Mouse (Mus musculus) cerebral cortex, adult 2 months (tissue): ENCODE measurements around the gene Rptn.

Experiments used
- WGBS: fragments of 180-500 bp; shearing (Covaris S2); methylation state at CpG from one replicate; pipeline ENCODE4 v1.1.7; 2018; 5-methylcytosine and 5-hydroxymethylcytosine counted together

Gene Rptn

DNA sequence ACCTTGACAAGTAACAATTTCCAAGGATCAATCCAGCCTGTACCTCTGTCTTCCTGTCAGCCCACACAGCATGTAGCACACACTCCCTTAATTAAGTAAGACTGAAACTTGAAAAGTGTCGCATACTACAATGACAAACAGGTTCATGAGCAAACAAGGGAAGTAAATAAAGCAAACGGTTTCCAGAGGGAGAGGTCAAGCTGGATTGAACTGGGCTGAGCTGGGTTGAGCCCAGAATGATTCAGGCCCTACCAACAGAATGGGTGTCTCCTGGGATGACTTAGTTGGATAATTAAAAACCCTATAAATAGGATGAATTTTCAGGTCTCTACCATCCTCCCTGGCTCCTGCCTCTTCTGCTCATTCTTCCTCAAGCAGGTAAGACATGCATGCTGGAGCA lies at the start of gene Rptn:
TSS of gene Rptn (plus strand) at position 334 of the 400 bp plus-strand sequence.
- 81% methylated on average over 2 of the region's 2 CpGs for WGBS

DNA sequence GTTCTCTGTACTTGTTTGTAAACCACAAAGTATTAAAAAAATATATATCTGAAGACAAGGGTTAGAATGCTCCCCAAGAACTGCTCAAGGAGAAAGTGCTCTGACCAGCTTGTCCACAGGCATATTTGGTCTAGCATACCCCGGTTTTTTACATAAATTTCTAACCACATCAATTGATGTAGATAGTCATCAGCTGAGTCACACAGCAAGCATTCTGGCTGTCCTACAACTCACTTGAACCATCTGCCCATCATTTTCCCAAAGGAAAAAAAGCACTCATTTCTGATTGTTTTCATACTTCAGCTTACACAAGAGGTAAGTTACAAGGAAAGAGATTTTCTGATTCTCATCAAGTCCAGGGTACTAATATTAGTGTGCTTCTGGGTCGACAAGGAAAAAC lies 46.6 kb upstream of the Rptn start:
- WGBS: 71% methylated on average over 2 of the region's 2 CpGs

DNA sequence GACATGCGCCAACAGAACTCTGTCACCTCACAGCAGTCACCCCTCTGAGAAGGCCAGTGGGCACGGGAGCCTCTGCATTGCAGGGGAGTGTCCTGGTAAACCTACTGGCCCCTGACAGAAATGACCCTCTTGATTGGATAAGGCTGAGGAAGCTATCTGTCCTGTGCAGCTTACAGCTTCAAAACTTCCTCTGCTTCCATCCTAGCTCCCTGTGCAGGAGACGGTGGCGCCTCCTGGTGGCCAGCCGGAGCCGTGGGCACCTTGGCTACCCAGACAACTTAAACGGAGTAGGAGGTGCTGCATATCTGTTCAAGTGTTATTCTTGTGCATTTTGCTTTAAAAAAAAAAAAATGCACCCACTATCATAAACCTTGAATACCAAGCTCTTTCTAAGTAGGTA lies 33.5 kb upstream of the Rptn start:
- 17% methylated on average over 7 of the region's 7 CpGs for WGBS

DNA sequence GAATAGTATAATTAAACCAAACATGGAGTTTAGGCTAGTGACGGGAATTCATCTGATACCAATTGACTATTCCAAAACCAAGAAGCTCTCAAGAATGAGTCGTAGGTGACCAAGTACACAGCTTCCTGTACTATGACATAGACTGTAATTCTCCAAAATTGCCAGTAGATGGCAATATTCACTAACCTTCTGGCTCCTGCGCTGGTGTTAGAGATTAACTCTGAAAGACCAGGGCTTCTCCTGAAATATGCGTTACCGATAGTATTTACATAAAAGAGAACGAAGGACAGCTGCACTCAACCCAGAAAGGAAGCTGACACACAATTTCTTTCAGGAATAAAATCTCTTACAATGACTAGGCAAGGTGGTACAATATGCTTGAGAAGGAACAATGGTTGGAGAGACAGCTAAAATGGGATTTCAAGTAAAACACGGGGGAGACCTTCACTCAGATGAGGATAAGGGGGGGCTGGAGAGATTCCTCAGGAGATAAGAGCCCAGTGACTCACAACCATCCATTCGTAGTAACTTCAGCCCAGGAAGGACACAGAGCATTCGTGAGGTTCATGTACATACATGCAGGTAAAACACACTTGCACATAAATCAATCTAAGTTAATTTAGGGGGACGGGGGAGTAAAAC lies 31.4 kb upstream of the Rptn start:
- WGBS: 12% methylated on average over 10 of the region's 10 CpGs

DNA sequence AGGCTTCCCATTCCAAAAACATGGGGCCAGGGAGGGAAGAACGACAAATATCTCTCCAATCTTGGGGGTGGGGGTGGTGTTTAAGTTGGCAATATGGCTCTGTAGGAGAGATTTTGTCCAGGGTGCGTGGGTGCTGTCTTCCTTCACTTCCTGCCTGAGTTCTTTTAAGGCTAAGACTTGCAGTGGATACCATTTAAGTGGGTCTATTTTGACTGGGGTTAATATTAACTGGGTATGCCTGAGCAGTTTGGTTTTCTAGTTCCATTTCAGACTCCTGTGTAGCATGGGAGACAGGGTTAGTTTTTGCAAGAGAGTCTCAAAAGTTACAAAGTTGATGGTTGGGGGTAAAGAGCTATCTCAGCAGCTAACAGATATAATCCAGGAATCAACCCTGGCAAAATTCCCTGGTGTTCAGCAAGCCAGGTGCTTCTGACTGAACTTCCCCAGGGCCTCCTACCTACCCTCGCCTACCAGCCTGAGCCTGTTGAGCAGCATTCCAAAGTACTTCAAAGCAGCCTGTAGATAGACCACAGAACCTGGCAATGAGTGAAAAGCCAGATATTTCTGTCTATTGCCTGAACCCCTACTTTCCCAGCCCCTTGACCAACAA lies 26.4 kb upstream of the Rptn start:
- 64% methylated on average over 3 of the region's 3 CpGs for whole genome bisulfite sequencing

DNA sequence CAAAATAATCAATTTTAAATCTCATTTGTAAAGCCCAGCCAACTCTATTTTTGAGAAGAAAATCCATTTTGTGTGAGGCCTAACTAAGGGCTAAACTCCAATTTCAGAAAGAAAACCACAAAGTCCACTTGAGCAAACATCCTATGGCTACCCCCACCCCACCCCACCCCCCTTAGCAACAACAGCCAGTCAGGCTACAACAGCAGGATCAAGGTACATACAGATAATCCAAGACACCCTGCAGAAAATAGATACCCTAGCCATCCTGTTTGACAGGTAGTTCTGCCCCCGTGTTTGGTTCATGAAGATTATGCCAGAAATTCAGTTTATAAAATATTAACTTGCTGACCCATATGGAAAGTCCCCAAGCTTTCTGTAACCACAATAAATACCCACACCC lies 25.3 kb upstream of the Rptn start:
- 78% methylated on average over 1 of the region's 1 CpGs for WGBS

DNA sequence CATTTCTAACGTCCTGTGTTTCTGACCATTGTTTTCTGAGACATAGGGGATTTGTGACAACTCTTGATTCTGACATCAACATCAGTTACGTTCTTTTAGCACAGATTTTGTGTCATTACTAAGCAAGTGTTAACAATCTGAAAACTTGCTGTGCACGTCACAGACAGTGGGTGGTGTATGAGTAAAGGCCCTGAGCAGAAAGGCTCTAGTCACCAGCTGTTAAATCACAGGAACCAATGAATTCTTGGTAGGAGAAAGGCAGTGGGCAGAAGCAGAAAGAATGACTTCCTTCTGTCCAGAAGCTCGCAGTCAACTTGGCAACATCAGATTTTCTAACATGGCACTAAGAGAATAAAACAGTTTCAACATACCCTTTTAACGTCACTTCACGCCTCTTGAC lies 20.1 kb upstream of the Rptn start:
- 54% methylated on average over 6 of the region's 6 CpGs for WGBS

DNA sequence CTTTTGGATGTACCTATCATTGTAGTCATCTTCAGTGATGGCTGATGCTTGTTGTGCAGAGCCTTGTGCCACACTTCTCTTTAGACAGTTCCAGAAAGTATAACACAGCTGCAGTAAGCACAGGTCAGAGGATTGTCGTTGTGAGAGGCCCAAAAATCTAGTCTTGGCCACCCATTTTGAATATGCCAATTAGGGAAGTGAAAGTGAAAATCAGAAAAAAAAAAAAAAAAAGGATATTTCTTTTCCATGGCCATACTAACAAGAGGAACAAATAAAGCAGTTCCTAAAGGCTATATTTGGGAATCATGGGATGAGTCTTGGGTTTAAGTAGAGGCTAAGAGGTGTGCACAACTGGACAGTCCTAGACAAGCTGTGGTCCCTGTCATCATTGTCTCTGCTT lies 18.3 kb upstream of the Rptn start:
- 76% methylated on average over 1 of the region's 1 CpGs for WGBS

DNA sequence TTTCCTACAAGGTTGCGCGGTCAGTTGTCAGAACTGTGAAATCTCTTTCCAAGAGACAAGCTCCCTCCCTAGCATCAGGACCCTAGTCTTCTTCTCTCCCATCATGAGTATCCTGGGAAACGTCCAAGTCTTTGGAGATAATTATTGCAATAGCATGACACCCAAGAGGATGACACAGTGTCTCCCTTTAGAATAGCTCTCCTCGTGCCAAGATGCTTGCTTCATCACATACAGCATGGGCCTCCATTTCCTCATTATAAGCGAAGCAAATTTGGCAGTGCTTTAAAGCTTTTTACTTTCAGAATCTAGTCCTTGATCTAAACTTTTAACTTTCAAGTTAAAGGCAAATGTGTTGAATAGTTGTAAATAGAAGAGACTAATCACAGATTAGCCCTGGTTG lies 17.9 kb upstream of the Rptn start:
- 78% methylated on average over 5 of the region's 5 CpGs for WGBS

DNA sequence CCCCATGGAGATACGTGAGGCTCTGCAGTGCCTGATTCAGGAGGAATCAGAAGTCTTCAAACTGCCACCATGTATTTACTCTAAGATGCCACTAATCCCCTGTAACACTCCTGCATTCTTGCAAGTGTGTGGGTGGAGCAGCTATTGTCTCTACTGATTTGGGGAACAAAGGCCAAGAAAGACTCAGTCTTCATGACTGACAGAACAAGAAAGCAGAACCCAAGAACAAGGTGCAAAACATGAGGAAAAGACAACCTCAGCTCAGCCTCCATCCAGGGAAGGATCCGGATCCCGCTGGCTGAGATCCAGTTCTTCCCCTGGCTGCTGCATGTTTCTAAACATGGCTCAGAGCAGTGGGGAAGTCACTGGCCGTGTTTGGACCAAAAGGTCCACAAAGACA lies 15.4 kb upstream of the Rptn start:
- WGBS: 54% methylated on average over 4 of the region's 4 CpGs

DNA sequence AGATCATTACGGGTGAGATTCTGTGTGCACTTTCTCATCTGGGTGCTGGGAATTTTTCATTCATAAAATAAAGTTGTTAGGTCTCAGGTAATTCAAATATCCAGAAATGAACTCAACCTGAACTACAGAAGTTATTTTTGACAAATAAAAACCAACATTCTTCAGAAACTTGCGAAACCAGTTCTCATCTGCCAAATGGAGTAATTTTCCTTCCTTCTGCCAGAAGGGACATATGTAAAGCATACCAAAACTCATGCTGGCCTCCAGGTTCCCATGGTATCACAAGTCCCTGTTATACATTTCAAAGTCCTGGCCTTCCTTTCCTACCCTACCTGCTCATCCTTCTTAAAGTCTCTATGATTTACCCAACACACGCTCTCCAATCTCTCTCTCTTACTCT lies 10.4 kb downstream of the Rptn start:
- WGBS: 92% methylated on average over 3 of the region's 3 CpGs

DNA sequence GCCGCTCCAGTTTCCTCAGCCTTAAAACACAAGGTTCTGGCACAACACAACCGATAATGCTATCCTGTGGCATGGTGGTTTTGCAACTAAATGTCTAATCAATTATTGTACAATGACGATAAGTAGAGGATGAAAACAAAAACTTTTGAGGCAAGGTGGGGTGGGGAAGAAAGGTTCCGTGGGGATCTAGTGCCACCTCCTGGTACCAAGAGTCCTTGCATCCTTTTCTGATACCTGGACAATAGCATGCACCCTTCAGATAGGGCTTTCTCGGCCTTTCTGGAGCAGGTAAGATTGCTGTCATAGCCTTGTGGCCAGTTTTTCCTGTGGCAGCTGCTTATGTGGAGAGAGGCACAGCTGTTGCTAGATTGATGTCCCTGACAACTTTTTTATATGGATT lies 13.5 kb downstream of the Rptn start:
- 26% methylated on average over 5 of the region's 5 CpGs for WGBS

DNA sequence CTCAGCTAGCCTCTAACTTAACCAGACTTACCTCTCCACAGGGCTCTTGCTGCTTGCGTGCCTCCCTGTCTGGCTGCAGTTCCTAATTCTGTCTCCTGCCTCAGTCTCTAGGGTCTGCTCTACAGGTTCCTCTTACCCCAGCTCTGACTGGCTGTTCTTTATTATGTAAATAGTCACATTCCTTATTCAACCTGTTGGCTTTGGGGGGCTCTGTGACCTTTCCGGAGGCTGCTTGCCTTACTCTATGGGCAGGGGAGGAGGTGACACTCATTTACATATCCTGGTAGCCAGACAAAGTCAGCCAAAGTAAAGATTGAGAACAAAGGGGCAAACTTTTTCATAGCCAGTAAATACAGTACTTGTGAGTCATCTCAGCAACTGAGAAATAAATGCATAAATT lies 18.4 kb downstream of the Rptn start:
- 27% methylated on average over 2 of the region's 2 CpGs for WGBS

DNA sequence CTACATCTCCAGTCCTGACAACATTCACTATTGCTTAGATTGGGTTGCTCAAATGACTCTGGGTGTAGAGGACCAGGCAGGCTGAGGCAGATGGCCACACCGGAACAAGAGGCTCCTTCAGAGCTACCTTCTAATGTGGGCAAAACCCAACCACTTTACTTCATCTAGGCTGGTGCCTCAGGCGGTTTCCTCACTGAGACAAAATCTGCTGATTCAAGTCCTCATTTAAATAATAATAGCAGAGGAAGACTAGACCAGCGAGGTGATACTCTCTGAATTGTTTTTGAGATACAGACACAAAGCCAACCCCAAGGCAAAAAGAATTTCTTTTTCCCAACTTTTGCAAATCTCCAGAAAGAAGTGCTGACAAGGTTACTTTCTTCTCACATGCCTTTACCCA lies 38.2 kb downstream of the Rptn start:
- WGBS: 67% methylated on average over 3 of the region's 3 CpGs

DNA sequence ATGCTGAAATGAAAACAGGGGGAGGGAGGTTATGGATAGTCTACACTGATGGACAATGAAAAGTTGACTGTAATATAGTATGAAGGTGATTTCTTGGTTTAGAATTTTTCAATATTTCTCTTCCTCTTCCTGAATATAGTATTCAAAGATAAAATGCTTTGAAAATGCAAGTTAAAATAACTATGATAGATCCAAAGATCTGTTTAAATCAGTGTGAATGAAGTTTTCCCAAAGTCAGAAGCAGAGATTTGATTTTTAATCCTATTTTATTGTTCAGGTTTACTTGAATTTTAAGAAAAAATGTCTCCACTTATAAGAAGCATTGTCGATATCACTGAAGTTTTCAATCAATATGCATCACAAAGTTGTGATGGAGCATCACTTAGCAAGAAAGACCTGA lies 48.5 kb downstream of the Rptn start, which contains the start of gene Tchh:
TSS of gene Tchh (plus strand) at position 301 of the 400 bp plus-strand sequence.
- WGBS: 89% methylated on average over 1 of the region's 1 CpGs

DNA sequence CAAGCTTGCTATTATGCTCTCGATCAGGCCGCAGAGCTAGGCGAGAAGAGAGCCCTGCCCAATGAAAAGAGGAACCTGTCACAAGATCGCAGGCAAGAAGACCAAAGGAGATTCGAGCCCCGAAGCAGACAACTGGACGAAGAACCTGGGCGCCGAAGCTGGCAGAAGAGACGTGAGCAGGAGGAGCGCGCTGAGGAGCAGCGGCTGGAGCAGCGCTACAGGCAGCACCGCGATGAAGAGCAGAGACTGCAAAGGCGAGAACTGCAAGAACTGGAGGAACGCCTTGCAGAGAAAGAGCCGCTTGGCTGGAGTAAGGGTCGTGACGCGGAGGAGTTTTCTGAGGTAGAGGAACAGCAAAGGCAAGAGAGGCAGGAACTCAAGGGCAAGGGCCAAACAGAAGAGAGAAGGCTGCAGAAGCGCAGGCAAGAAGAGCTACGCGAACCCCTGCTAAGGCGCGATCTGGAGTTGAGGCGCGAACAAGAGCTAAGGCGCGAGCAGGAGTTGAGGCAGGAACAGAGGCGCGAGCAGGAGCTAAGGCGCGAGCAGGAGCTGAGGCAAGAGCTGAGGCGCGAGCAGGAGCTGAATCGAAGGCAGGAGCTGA lies 50.1 kb downstream of the Rptn start:
- 2% methylated on average over 38 of the region's 38 CpGs for WGBS

DNA sequence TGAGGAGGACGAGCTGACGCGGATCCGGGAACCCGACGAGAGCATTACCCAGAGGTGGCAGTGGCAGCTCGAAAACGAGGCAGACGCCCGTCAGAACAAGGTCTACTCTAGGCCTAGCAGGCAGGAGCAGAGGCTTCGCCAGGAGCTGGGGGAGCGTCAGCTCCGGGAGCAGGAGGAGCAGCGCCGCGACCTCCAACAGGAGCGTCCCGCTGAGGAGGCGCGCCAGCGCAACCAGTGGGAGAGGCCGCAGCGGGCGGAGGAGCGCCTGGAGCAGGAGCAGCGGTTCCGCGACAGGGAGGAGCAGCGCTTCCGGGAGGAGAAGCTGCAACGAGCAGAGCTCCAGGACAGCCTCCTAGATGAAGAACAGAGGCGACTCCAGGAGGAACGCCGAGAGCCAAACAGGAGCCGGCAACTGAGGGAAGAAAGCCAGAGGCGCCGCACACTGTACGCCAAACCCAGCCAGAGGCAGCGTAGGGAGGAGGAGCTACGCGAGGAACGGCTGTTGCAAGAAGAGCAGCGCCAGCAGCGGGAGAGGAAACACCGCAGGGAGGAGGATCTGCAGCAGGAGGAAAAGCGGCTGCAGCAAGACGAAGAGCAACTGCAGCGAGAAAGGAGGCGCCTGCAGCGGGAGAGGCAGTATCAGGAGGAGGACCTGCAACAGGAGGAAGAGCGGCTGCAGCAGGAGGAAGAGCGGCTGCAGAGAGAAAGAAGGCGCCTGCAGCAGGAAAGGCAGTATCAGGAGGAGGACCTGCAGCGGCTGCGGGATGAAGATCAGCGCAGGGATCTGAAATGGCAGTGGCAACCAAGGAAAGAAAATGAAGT lies 51.1 kb downstream of the Rptn start:
- under 1% methylated on average over 56 of the region's 56 CpGs for WGBS

DNA sequence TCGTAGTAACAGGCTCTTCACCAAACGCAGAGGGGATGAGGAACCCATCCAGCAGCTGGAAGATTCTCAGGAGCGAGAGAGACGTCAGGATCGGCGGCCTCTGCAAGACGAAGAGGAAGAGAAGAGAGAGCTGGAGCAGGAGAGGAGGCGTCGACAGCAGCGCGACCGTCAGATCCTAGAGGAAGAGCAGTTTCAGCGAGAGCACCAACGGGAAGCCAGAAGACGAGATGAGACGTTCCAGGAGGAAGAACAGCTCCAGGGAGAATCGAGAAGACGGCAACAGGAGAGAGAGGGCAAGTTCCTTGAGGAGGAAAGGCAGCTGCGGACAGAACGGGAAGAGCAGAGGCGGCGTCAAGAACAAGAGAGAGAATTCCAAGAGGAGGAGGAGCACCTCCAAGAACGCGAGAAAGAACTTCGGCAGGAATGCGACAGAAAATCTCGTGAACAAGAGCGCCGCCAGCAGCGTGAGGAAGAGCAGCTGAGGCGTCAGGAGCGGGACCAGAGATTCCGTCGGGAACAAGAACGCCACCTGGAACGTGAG lies 51.7 kb downstream of the Rptn start:
- 1% methylated on average over 36 of the region's 36 CpGs for WGBS

DNA sequence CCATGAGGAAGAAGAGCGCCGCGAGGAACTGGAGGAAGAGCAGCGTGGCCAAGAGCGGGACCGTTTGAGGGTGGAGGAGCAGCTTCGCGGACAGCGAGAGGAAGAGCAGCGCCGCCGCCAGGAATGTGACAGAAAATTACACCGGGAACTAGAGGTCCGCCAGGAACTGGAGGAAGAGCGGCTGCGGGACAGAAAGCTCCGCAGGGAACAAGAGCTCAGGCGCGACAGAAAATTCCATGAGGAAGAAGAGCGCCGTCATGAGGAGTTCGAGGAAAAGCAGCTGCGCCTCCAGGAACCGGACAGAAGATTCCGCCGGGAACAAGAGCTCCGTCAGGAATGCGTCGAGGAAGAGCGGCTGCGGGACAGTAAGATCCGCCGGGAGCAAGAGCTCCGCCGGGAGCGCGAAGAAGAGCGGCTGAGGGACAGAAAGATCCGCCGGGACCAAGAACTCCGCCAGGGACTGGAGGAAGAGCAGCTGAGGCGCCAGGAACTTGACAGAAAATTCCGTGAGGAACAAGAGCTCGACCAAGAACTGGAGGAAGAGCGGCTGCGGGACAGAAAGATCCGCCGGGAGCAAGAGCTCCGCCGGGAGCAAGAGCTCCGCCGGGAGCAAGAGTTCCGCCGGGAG lies 52.7 kb downstream of the Rptn start:
- WGBS: under 1% methylated on average over 54 of the region's 54 CpGs

DNA sequence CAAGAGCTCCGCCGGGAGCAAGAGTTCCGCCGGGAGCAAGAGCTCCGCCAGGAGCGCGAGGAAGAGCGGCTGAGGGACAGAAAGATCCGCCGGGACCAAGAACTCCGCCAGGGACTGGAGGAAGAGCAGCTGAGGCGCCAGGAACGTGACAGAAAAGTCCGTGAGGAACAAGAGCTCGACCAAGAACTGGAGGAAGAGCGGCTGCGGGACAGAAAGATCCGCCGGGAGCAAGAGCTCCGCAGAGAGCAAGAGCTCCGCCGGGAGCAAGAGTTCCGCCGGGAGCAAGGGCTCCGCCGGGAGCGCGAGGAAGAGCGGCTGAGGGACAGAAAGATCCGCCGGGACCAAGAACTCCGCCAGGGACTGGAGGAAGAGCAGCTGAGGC lies 53.2 kb downstream of the Rptn start:
- 1% methylated on average over 32 of the region's 32 CpGs for WGBS

DNA sequence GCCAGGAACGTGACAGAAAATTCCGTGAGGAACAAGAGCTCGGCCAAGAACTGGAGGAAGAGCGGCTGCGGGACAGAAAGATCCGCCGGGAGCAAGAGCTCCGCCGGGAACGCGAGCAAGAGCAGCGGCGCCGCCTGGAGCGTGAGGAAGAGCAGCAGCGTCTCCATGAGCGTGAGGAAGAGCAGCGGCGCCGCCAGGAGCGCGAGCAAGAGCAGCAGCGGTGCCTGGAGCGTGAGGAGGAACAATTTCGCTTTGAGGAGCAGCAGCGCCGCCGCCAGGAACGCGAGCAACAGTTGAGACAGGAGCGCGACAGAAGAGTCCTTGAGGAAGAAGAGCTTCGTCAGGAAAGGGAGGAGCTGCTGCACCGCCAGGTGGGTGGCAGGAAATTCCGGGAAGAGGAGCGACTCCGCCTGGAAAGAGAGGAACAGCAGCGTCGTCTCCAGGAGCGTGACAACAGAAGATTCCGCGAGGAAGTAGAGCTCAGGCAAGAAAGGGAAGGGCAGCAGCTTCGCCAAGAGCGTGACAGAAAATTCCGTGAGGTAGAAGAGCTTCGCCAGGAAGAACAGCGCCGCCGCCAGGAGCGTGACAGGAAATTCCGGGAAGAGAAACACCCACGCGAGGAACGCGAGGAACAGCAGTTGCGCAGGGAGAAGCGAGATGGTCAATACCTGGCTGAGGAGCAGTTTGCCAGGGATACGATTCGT lies 53.8 kb downstream of the Rptn start:
- WGBS: under 1% methylated on average over 59 of the region's 59 CpGs
